Mouse (Mus musculus) liver, embryonic 15.5 days (tissue): ENCODE measurements around the gene Spz1. TPM values are rescaled to one million over a fixed set of nuclear protein-coding genes. Genes with fewer than 3 reads are reported as not detected.
A peak's percentile ranks its signal among the peaks of the same experiment; 100 is the strongest.

Experiments
- ATAC-seq: fragments of 200-750 bp; cut with Nextera tagmentation; 2 replicates; pipeline ENCODE4 v1.8.0; 2017; ENCODE audit warnings: moderate number of reproducible peaks, mild to moderate bottlenecking, moderate library complexity; ENCODE audit not compliant: insufficient read depth
- H3K27ac ChIP-seq: fragments of 300-500 bp; sonication (generic); replicated peaks from 2 replicates; pipeline ENCODE4 v1.5.1; 2015; ENCODE audit warnings: mild to moderate bottlenecking, inconsistent platforms
- H3K27me3 ChIP-seq: fragments of 300-500 bp; sonication (generic); 2 replicates; pipeline ENCODE4 v1.6.1; 2015; ENCODE audit warnings: mild to moderate bottlenecking, inconsistent platforms
- H3K36me3 ChIP-seq: fragments of 300-500 bp; sonication (generic); replicated peaks from 2 replicates; pipeline ENCODE4 v1.6.1; 2015; ENCODE audit warnings: moderate library complexity, mild to moderate bottlenecking, inconsistent platforms
- H3K4me1 ChIP-seq: fragments of 300-500 bp; sonication (generic); replicated peaks from 2 replicates; pipeline ENCODE4 v1.6.1; 2015; ENCODE audit warnings: inconsistent platforms
- H3K4me2 ChIP-seq: fragments of 300-500 bp; sonication (generic); 2 replicates; pipeline ENCODE4 v1.6.1; 2015; ENCODE audit warnings: moderate library complexity, mild to moderate bottlenecking, inconsistent platforms
- H3K4me3 ChIP-seq: fragments of 300-500 bp; sonication (generic); replicated peaks from 2 replicates; pipeline ENCODE4 v1.5.1; 2015; ENCODE audit warnings: mild to moderate bottlenecking, inconsistent platforms
- H3K9ac ChIP-seq: fragments of 300-500 bp; sonication (generic); 2 replicates; pipeline ENCODE4 v1.6.1; 2015; ENCODE audit warnings: moderate library complexity, mild to moderate bottlenecking, inconsistent platforms
- H3K9me3 ChIP-seq: fragments of 300-500 bp; sonication (generic); replicated peaks from 2 replicates; pipeline ENCODE4 v1.6.1; 2016; ENCODE audit warnings: inconsistent platforms
- WGBS: fragments of 180-500 bp; shearing (Covaris S2); methylation state at CpG from one replicate; pipeline ENCODE4 v1.1.7; 2015; ENCODE audit warnings: mixed read lengths; ENCODE audit not compliant: insufficient replicate concordance; 5-methylcytosine and 5-hydroxymethylcytosine counted together
- polyA plus RNA-seq: library from polyadenylated mRNA; unstranded; fragments of >200 nt; fragmentation: Nextera tagmentation; extraction: Ambion mirVana; gene quantifications from 2 replicates; pipeline ENCODE4 v1.2.1, GENCODE M21; 2015

Gene Spz1
- polyA plus RNA-seq, 1 experiment from 2014 or later, result not detected

GRCm38 (mm10) chr13:92529828-92530720, 45.9 kb downstream of the Spz1 start:
- Histone ChIP-seq H3K4me1 (peaks cover 16% of the 10 kb centered on the region), H3K27me3 (0 out of 2 replicates have a peak, but pooled peaks cover 3% of the 10 kb centered on the region), H3K27ac (peak overlapping the region; percentile 94), H3K4me3 (peak overlapping the region; percentile 71), H3K36me3 (no peaks in the 10 kb centered on the region), H3K9me3 (no peaks in the 10 kb centered on the region), H3K9ac (peak overlapping the region; percentile 69), H3K4me2 (peak overlapping the region; percentile 96)
- ATAC-seq, result peak; percentile 91; the same call in 1 of the 2 replicates
- WGBS, result 4% methylated on average over 47 of the region's 47 CpGs

Other genes starting within 250 kb of the Spz1 start
- 14.3 and 15.9 TPM in 2 replicates for gene Dhfr, start 221.4 kb downstream of the Spz1 start, polyA plus RNA-seq
- gene Msh3, start 221.2 kb downstream of the Spz1 start, polyA plus RNA-seq, result 8.1 and 8.8 TPM in 2 replicates
- 0.03 TPM in 1 of 2 replicates, not detected in the other for gene Ankrd34b, start 150.3 kb downstream of the Spz1 start, polyA plus RNA-seq
- 0.10 TPM in 1 of 2 replicates, not detected in the other for gene Fam151b, start 92.2 kb downstream of the Spz1 start, polyA plus RNA-seq
- gene Zfyve16, start 45.3 kb downstream of the Spz1 start, polyA plus RNA-seq, result 1.5 and 1.6 TPM in 2 replicates
- gene Serinc5, start 34.9 kb upstream of the Spz1 start, polyA plus RNA-seq, result 17.3 and 20.1 TPM in 2 replicates
- 0.30 and 0.45 TPM in 2 replicates for gene Thbs4, start 218.6 kb upstream of the Spz1 start, polyA plus RNA-seq